Mouse (Mus musculus) limb, embryonic 10.5 days (tissue): ENCODE measurements at regions not wholly inside any gene's neighbourhood (a gene's known extent, or its start where the extent isn't known, plus 50 kb on each side); places are given as distances from the start of the nearest gene placed in this dataset. TPM values are rescaled to one million over a fixed set of nuclear protein-coding genes. Genes with fewer than 3 reads are reported as not detected.

Source experiments
- DNase-seq: peaks from one replicate; pipeline ENCODE4 v3.0.0-alpha.2; 2017; ENCODE audit warnings: low spot score
- H3K27ac ChIP-seq: fragments of 300-500 bp; sonication (generic); 2 replicates; pipeline ENCODE4 v1.5.1; 2016; ENCODE audit warnings: mild to moderate bottlenecking
- H3K27me3 ChIP-seq: fragments of 300-500 bp; sonication (generic); 2 replicates; pipeline ENCODE4 v1.6.1; 2016; ENCODE audit warnings: low read depth, mild to moderate bottlenecking; ENCODE audit not compliant: poor library complexity, severe bottlenecking
- H3K36me3 ChIP-seq: fragments of 300-500 bp; sonication (generic); 2 replicates; pipeline ENCODE4 v1.6.1; 2016; ENCODE audit warnings: mild to moderate bottlenecking, moderate library complexity
- H3K4me1 ChIP-seq: fragments of 300-500 bp; sonication (generic); 2 replicates; pipeline ENCODE4 v1.6.1; 2016
- H3K4me3 ChIP-seq: fragments of 300-500 bp; sonication (generic); 2 replicates; pipeline ENCODE4 v1.5.1; 2016; ENCODE audit warnings: mild to moderate bottlenecking, moderate library complexity
- H3K9me3 ChIP-seq: fragments of 300-500 bp; sonication (generic); replicated peaks from 2 replicates; pipeline ENCODE4 v1.6.1; 2016; ENCODE audit warnings: mild to moderate bottlenecking
- WGBS: fragments of 180-500 bp; shearing (Covaris S2); methylation state at CpG from one replicate; pipeline ENCODE4 v1.1.7; 2016; 5-methylcytosine and 5-hydroxymethylcytosine counted together
- microRNA-seq: library from miRNA; unstranded; fragments of <30 nt; microRNA quantifications from one replicate; pipeline ENCODE4, GENCODE M21; 2017

- Histone ChIP-seq H3K9me3 (no peaks in the 10 kb centered on the region), H3K27ac (no peak overlapping the region), H3K4me3 (no peak overlapping the region), H3K4me1 (peaks cover 3% of the 10 kb centered on the region; the same call in 1 of the 2 replicates), H3K36me3 (no peaks in the 10 kb centered on the region), H3K27me3 (no peaks in the 10 kb centered on the region)
- WGBS = 92% methylated on average over 16 of the region's 16 CpGs
- DNase-seq = no peak
Measured at GRCm38 (mm10) chr8:96680416-96681027, 792.2 kb upstream of the Got2 start.

GRCm38 (mm10) chr8:96679510-96679909 lies 791.2 kb upstream of the Got2 start:
- no peak overlapping the region for H3K27ac ChIP-seq
- no peak for DNase-seq
- no peak overlapping the region for H3K4me3 ChIP-seq
- WGBS = 69% methylated on average over 4 of the region's 4 CpGs
- no peaks in the 10 kb centered on the region for H3K36me3 ChIP-seq
- no peaks in the 10 kb centered on the region for H3K27me3 ChIP-seq
- peaks cover 7% of the 10 kb centered on the region for H3K4me1 ChIP-seq
- no peaks in the 10 kb centered on the region for H3K9me3 ChIP-seq

GRCm38 (mm10) chr8:96674703-96675102 lies 786.4 kb upstream of the Got2 start:
- H3K27me3 ChIP-seq = no peaks in the 10 kb centered on the region
- H3K36me3 ChIP-seq = no peaks in the 10 kb centered on the region
- H3K9me3 ChIP-seq = no peaks in the 10 kb centered on the region
- peaks cover 7% of the 10 kb centered on the region for H3K4me1 ChIP-seq
- peak; percentile 35 for DNase-seq
- WGBS = 47% methylated on average over 8 of the region's 8 CpGs
- no peak overlapping the region for H3K4me3 ChIP-seq
- no peak overlapping the region for H3K27ac ChIP-seq

GRCm38 (mm10) chr8:96656495-96657279 lies 768.3 kb upstream of the Got2 start:
- H3K27me3 ChIP-seq = no peaks in the 10 kb centered on the region
- H3K9me3 ChIP-seq = no peaks in the 10 kb centered on the region
- no peak overlapping the region for H3K27ac ChIP-seq
- no peak overlapping the region for H3K4me3 ChIP-seq
- H3K4me1 ChIP-seq = no peaks in the 10 kb centered on the region
- DNase-seq = no peak
- WGBS = 63% methylated on average over 8 of the region's 8 CpGs
- no peaks in the 10 kb centered on the region for H3K36me3 ChIP-seq

- Histone ChIP-seq H3K36me3 (no peaks in the 10 kb centered on the region), H3K27ac (no peak overlapping the region), H3K27me3 (no peaks in the 10 kb centered on the region), H3K9me3 (no peaks in the 10 kb centered on the region), H3K4me3 (no peak overlapping the region), H3K4me1 (no peaks in the 10 kb centered on the region)
- no peak for DNase-seq
- 69% methylated on average over 5 of the region's 5 CpGs for WGBS
Measured at GRCm38 (mm10) chr8:96647743-96648142, 759.4 kb upstream of the Got2 start.

Small RNA genes lying in the stretch of these regions (microRNA-seq; reads per million reads assigned to microRNA genes)
- gene Gm24132 = not detected
